Mouse (Mus musculus) intestine, embryonic 16.5 days (tissue): ENCODE results near the gene Lgr4. TPM values are rescaled to one million over a fixed set of nuclear protein-coding genes. Genes with fewer than 3 reads are reported as not detected.

Experiments used
- ATAC-seq: fragments of 200-750 bp; cut with Nextera tagmentation; 2 replicates; pipeline ENCODE4 v1.8.0; 2017; ENCODE audit warnings: moderate TSS enrichment, moderate library complexity
- H3K27ac ChIP-seq: fragments of 300-500 bp; sonication (generic); 2 replicates; pipeline ENCODE4 v1.5.1; 2014; ENCODE audit warnings: mild to moderate bottlenecking, low read length
- H3K27me3 ChIP-seq: fragments of 300-500 bp; sonication (generic); replicated peaks from 2 replicates; pipeline ENCODE4 v1.6.1; 2014; ENCODE audit warnings: low read length, control low read depth, mixed read lengths; ENCODE audit not compliant: control insufficient read depth, insufficient read depth
- H3K36me3 ChIP-seq: fragments of 300-500 bp; sonication (generic); 2 replicates; pipeline ENCODE4 v1.6.1; 2014; ENCODE audit warnings: low read length, control low read depth; ENCODE audit not compliant: control insufficient read depth, insufficient read depth
- H3K4me1 ChIP-seq: fragments of 300-500 bp; sonication (generic); 2 replicates; pipeline ENCODE4 v1.6.1; 2014; ENCODE audit warnings: low read length, control low read depth, mixed read lengths; ENCODE audit not compliant: control insufficient read depth, insufficient read depth
- H3K4me2 ChIP-seq: fragments of 300-500 bp; sonication (generic); 2 replicates; pipeline ENCODE4 v1.6.1; 2014; ENCODE audit warnings: low read depth, low read length, control low read depth
- H3K4me3 ChIP-seq: fragments of 300-500 bp; sonication (generic); 2 replicates; pipeline ENCODE4 v1.5.1; 2014; ENCODE audit warnings: mild to moderate bottlenecking, low read length
- H3K9ac ChIP-seq: fragments of 300-500 bp; sonication (generic); 2 replicates; pipeline ENCODE4 v1.6.1; 2014; ENCODE audit warnings: low read depth, low read length
- H3K9me3 ChIP-seq: fragments of 300-500 bp; sonication (generic); 2 replicates; pipeline ENCODE4 v1.6.1; 2016; ENCODE audit warnings: low read length, control low read depth; ENCODE audit not compliant: control insufficient read depth
- WGBS: fragments of 180-500 bp; shearing (Covaris S2); extraction: QIAGEN DNeasy Blood & Tissue Kit; methylation state at CpG from one replicate; pipeline ENCODE4 v1.1.7; 2014; 5-methylcytosine and 5-hydroxymethylcytosine counted together
- polyA plus RNA-seq: library from polyadenylated mRNA; unstranded; fragments of >200 nt; fragmentation: Nextera tagmentation; extraction: Ambion mirVana; gene quantifications from 2 replicates; pipeline ENCODE4 v1.2.1, GENCODE M21; 2015

The Lgr4 gene
- polyA plus RNA-seq, 1 experiment from 2014 or later: 19.0 TPM

DNA sequence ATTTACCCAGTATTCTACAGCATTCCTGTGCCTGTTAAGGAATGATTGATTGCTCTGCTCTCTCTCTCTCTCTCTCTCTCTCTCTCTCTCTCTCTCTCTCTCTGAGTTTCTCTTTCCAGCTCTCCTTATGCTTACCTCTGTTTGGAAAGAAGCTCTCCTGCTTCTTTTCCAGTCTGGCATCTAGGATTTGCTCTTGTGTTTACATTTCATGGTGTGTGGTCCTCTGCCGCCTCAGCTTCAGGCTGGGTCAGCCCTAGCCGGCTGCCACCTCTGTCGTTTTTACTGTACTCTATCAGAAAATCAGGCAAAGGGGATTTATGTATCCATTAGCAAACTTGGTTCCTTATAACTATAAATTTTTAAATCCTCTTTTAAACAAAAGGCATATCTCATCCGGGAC lies 118.8 kb downstream of the Lgr4 start:
- Histone ChIP-seq H3K27ac (no peak overlapping the region), H3K9ac (no peak overlapping the region), H3K4me1 (peaks cover 9% of the 10 kb centered on the region), H3K4me3 (no peak overlapping the region), H3K9me3 (no peaks in the 10 kb centered on the region), H3K36me3 (no peaks in the 10 kb centered on the region), H3K4me2 (peak overlapping the region; percentile 19; the same call in 1 of the 2 replicates), H3K27me3 (no peaks in the 10 kb centered on the region)
- peak; percentile 75 for ATAC-seq
- 17% methylated on average over 4 of the region's 4 CpGs for WGBS

GRCm38 (mm10) chr2:110036665-110037064 lies 119.2 kb downstream of the Lgr4 start:
- Histone ChIP-seq H3K4me2 (no peak overlapping the region), H3K9ac (no peak overlapping the region), H3K4me3 (no peak overlapping the region), H3K4me1 (peaks cover 9% of the 10 kb centered on the region), H3K27ac (no peak overlapping the region), H3K9me3 (no peaks in the 10 kb centered on the region), H3K27me3 (no peaks in the 10 kb centered on the region), H3K36me3 (no peaks in the 10 kb centered on the region)
- WGBS: 48% methylated on average over 4 of the region's 4 CpGs
- 0 out of 2 replicates have a peak, but pooled peaks have one; percentile 59 for ATAC-seq

DNA sequence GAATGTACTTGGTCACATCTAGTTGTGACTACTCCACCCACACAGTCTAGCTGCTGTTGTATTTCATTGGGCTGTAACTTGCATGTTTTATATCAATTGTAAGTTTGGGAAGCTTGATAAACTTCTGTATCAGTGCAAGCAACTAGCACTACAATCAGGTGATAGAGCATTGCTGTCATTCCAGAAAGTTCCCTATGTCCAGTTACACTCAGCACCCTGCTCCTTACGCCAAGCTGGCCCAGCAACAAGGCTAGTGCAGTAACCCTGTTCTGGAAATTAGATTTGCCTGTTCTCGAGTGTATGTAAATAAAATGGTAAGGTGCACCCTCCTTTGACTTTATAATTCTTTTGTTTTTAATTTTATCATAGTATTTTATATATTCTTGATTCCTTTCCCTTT lies 119.8 kb downstream of the Lgr4 start:
- H3K4me3 ChIP-seq: no peak overlapping the region
- no peak overlapping the region for H3K9ac ChIP-seq
- no peak for ATAC-seq
- WGBS: 63% methylated on average over 2 of the region's 2 CpGs
- H3K27ac ChIP-seq: no peak overlapping the region
- H3K4me2 ChIP-seq: no peak overlapping the region
- H3K36me3 ChIP-seq: no peaks in the 10 kb centered on the region
- H3K9me3 ChIP-seq: no peaks in the 10 kb centered on the region
- peaks cover 9% of the 10 kb centered on the region for H3K4me1 ChIP-seq
- H3K27me3 ChIP-seq: no peaks in the 10 kb centered on the region

DNA sequence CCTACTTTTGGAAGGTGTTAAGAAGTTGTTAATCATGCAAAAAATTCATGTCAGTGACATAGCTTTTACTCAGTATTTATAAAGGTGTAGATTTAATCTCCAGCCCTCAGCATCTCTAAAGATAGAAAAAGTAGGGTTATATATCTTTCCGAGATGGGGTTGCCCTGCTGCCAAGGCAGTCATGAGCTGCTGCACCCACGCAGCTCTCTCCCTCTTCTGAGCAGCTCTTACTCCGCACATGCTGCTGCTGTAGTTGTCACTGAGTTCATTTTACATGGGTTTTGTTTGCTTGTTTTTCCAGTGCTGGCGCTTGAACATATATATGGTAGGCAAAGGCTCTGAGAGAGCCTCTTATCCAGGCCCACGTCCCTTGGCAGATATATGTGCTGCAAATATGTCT lies 120.9 kb downstream of the Lgr4 start:
- Histone ChIP-seq H3K9ac (no peak overlapping the region), H3K4me1 (peaks cover 9% of the 10 kb centered on the region), H3K27me3 (no peaks in the 10 kb centered on the region), H3K27ac (no peak overlapping the region), H3K4me2 (no peak overlapping the region), H3K9me3 (no peaks in the 10 kb centered on the region), H3K36me3 (no peaks in the 10 kb centered on the region), H3K4me3 (no peak overlapping the region)
- ATAC-seq: no peak
- 77% methylated on average over 5 of the region's 5 CpGs for WGBS

GRCm38 (mm10) chr2:110042861-110043760 lies 125.7 kb downstream of the Lgr4 start:
- 0 out of 2 replicates have a peak, but pooled peaks have one; percentile 59 for ATAC-seq
- Histone ChIP-seq H3K4me2 (no peak overlapping the region), H3K4me3 (no peak overlapping the region), H3K9ac (no peak overlapping the region), H3K4me1 (no peaks in the 10 kb centered on the region), H3K27me3 (no peaks in the 10 kb centered on the region), H3K9me3 (no peaks in the 10 kb centered on the region), H3K27ac (no peak overlapping the region), H3K36me3 (no peaks in the 10 kb centered on the region)
- 50% methylated on average over 5 of the region's 5 CpGs for WGBS

DNA sequence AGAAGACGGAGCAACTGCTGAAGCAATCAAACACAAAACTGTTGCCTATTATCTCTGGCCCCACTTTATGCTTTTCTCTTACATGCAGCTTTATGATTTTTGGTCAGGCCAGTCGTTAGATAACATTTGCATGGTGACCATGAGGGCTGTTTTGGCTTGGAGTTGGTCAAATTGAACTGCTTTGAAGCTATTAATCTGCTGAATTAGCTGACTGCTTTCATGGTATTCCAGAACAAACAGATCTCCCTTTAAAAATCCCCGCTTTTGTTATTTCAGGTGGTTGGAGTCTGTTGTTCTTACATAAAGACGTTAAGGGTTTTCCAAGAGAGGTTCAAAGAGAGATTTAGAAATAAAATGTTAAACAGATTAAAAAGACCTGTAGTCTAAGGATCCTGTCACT lies 141.0 kb downstream of the Lgr4 start:
- 71% methylated on average over 4 of the region's 4 CpGs for WGBS
- no peak overlapping the region for H3K4me2 ChIP-seq
- no peak overlapping the region for H3K4me3 ChIP-seq
- ATAC-seq: no peak
- no peaks in the 10 kb centered on the region for H3K27me3 ChIP-seq
- no peaks in the 10 kb centered on the region for H3K4me1 ChIP-seq
- H3K36me3 ChIP-seq: no peaks in the 10 kb centered on the region
- no peak overlapping the region for H3K9ac ChIP-seq
- no peaks in the 10 kb centered on the region for H3K9me3 ChIP-seq
- no peak overlapping the region for H3K27ac ChIP-seq

DNA sequence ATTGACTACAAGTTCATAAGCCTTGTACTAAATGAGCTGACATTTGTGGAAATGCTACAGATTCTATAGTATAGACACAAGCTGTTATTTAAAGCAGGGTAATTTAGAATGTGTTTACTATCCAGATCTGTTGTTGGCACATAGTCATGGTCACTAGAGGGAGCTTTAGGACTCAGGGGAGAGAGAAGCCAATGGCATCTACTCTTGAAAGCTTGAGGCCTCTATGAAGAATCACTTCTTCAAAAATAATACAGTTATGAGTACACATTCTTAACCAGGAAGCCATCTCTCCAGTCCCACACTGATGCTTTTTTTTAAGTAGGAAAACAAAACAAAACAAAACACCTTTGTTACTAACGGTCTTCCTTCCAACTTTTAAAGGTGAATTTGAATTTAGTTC lies 145.7 kb downstream of the Lgr4 start:
- no peak overlapping the region for H3K4me3 ChIP-seq
- no peak for ATAC-seq
- no peaks in the 10 kb centered on the region for H3K36me3 ChIP-seq
- no peak overlapping the region for H3K9ac ChIP-seq
- 86% methylated on average over 1 of the region's 1 CpGs for WGBS
- no peak overlapping the region for H3K4me2 ChIP-seq
- no peaks in the 10 kb centered on the region for H3K4me1 ChIP-seq
- H3K27ac ChIP-seq: no peak overlapping the region
- no peaks in the 10 kb centered on the region for H3K27me3 ChIP-seq
- H3K9me3 ChIP-seq: peaks cover 3% of the 10 kb centered on the region; the same call in 1 of the 2 replicates

Other genes with a start within 250 kb of the Lgr4 start
- 2.1 and 2.2 TPM in 2 replicates for gene Bdnf, start 242.9 kb upstream of the Lgr4 start, polyA plus RNA-seq
- 61.9 and 67.0 TPM in 2 replicates for gene Lin7c, start 26.8 kb upstream of the Lgr4 start, polyA plus RNA-seq
- 34.5 and 40.0 TPM in 2 replicates for gene Ccdc34, start 100.2 kb downstream of the Lgr4 start, polyA plus RNA-seq